Mouse (Mus musculus): ENCODE data around the gene Hist1h3e. TPM values are rescaled to one million over a fixed set of nuclear protein-coding genes. Genes with fewer than 3 reads are reported as not detected.

Gene Hist1h3e
- polyA plus RNA-seq, 1 experiment, result 9.6 TPM

Other genes with a start within 250 kb of the Hist1h3e start
- 5.1 and 5.9 TPM in 2 replicates for gene Zfp322a, start 193.2 kb downstream of the Hist1h3e start, polyA plus RNA-seq (2012; rRNA removed)
- 3.2 and 3.3 TPM in 2 replicates for gene Abt1, start 138.5 kb downstream of the Hist1h3e start, polyA plus RNA-seq (2012; rRNA removed)
- gene Btn1a1, start 96.5 kb downstream of the Hist1h3e start, polyA plus RNA-seq (2012; rRNA removed), result 0.42 and 0.58 TPM in 2 replicates
- gene Btn2a2, start 73.5 kb downstream of the Hist1h3e start, polyA plus RNA-seq (2012; rRNA removed), result not detected in 2 replicates
- gene Hist1h4h, start 31.3 kb downstream of the Hist1h3e start, polyA plus RNA-seq (2012; rRNA removed), result 8.9 and 10.2 TPM in 2 replicates
- 137 and 207 TPM in 2 replicates for gene Hist1h2af, start 28.5 kb downstream of the Hist1h3e start, polyA plus RNA-seq (2012; rRNA removed)
- gene Hist1h3g, start 26.9 kb downstream of the Hist1h3e start, polyA plus RNA-seq (2012; rRNA removed), result 13.8 and 25.0 TPM in 2 replicates
- gene Hist1h2bh, start 19.0 kb downstream of the Hist1h3e start, polyA plus RNA-seq (2012; rRNA removed), result 2.9 and 3.2 TPM in 2 replicates
- 1.5 and 2.1 TPM in 2 replicates for gene Hist1h3f, start 18.3 kb downstream of the Hist1h3e start, polyA plus RNA-seq (2012; rRNA removed)
- gene Hist1h4f, start 10.7 kb downstream of the Hist1h3e start, polyA plus RNA-seq (2012; rRNA removed), result 5.8 and 7.7 TPM in 2 replicates
- 0.32 and 0.52 TPM in 2 replicates for gene Hist1h1d, start 9.1 kb downstream of the Hist1h3e start, polyA plus RNA-seq (2012; rRNA removed)
- gene Hist1h2ae, start 8.9 kb upstream of the Hist1h3e start, polyA plus RNA-seq (2012; rRNA removed), result 5.8 and 7.7 TPM in 2 replicates
- gene Hist1h2bg, start 9.0 kb upstream of the Hist1h3e start, polyA plus RNA-seq (2012; rRNA removed), result 17.2 and 22.8 TPM in 2 replicates
- 6.0 and 6.2 TPM in 2 replicates for gene Hist1h2bf, start 11.8 kb upstream of the Hist1h3e start, polyA plus RNA-seq (2012; rRNA removed)
- gene Hist1h2ad, start 12.0 kb upstream of the Hist1h3e start, polyA plus RNA-seq (2012; rRNA removed), result 3.7 and 4.7 TPM in 2 replicates
- 8.9 and 13.3 TPM in 2 replicates for gene Hist1h3d, start 13.4 kb upstream of the Hist1h3e start, polyA plus RNA-seq (2012; rRNA removed)
- 3.9 and 4.3 TPM in 2 replicates for gene Hist1h4d, start 19.2 kb upstream of the Hist1h3e start, polyA plus RNA-seq (2012; rRNA removed)
- gene Hist1h2be, start 58.8 kb upstream of the Hist1h3e start, polyA plus RNA-seq (2012; rRNA removed), result 1.4 and 2.2 TPM in 2 replicates
- 3.3 and 4.1 TPM in 2 replicates for gene Hist1h1e, start 60.2 kb upstream of the Hist1h3e start, polyA plus RNA-seq (2012; rRNA removed)
- gene Hist1h2ac, start 121.6 kb upstream of the Hist1h3e start, polyA plus RNA-seq (2012; rRNA removed), result 0.76 and 1.2 TPM in 2 replicates
- 165 and 208 TPM in 2 replicates for gene Hist1h2bc, start 121.8 kb upstream of the Hist1h3e start, polyA plus RNA-seq (2012; rRNA removed)
- not detected in 2 replicates for gene Hist1h1t, start 133.4 kb upstream of the Hist1h3e start, polyA plus RNA-seq (2012; rRNA removed)
- gene Hist1h4c, start 136.1 kb upstream of the Hist1h3e start, polyA plus RNA-seq (2012; rRNA removed), result 2.3 and 3.2 TPM in 2 replicates
- gene Hfe, start 148.5 kb upstream of the Hist1h3e start, polyA plus RNA-seq (2012; rRNA removed), result 10.0 and 10.7 TPM in 2 replicates
- gene Hist1h1c, start 176.4 kb upstream of the Hist1h3e start, polyA plus RNA-seq (2012; rRNA removed), result 40.4 and 60.9 TPM in 2 replicates
- 16.3 and 21.4 TPM in 2 replicates for gene Hist1h3c, start 183.2 kb upstream of the Hist1h3e start, polyA plus RNA-seq (2012; rRNA removed)
- 5.1 and 8.2 TPM in 2 replicates for gene Hist1h2bb, start 184.4 kb upstream of the Hist1h3e start, polyA plus RNA-seq (2012; rRNA removed)
- gene Hist1h2ab, start 188.8 kb upstream of the Hist1h3e start, polyA plus RNA-seq (2012; rRNA removed), result 13.7 and 14.6 TPM in 2 replicates
- gene Hist1h3b, start 189.9 kb upstream of the Hist1h3e start, polyA plus RNA-seq (2012; rRNA removed), result 14.5 and 19.5 TPM in 2 replicates
- gene Hist1h4b, start 194.6 kb upstream of the Hist1h3e start, polyA plus RNA-seq (2012; rRNA removed), result 7.3 and 11.1 TPM in 2 replicates
- gene Hist1h4a, start 198.9 kb upstream of the Hist1h3e start, polyA plus RNA-seq (2012; rRNA removed), result 2.8 and 3.4 TPM in 2 replicates
- gene Hist1h3a, start 200.0 kb upstream of the Hist1h3e start, polyA plus RNA-seq (2012; rRNA removed), result 11.4 and 14.3 TPM in 2 replicates
- 3.2 and 4.1 TPM in 2 replicates for gene Hist1h1a, start 201.3 kb upstream of the Hist1h3e start, polyA plus RNA-seq (2012; rRNA removed)
- gene Trim38, start 207.5 kb upstream of the Hist1h3e start, polyA plus RNA-seq (2012; rRNA removed), result not detected in 2 replicates
- 17.4 and 22.1 TPM in 2 replicates for gene Slc17a2, start 244.6 kb upstream of the Hist1h3e start, polyA plus RNA-seq (2012; rRNA removed)